Mouse (Mus musculus) limb, embryonic 14.5 days (tissue): ENCODE data around the gene Ovca2. TPM values are rescaled to one million over a fixed set of nuclear protein-coding genes. Genes with fewer than 3 reads are reported as not detected.

Experiments used
- ATAC-seq: fragments of 200-750 bp; cut with Nextera tagmentation; 2 replicates; pipeline ENCODE4 v1.8.0; 2017; ENCODE audit warnings: low read depth, moderate number of reproducible peaks, moderate TSS enrichment; ENCODE audit not compliant: low FRiP score
- DNase-seq: peaks from one replicate; pipeline ENCODE4 v3.0.0-alpha.2; 2015; ENCODE audit warnings: low spot score
- H3K27ac ChIP-seq: fragments of 300-500 bp; sonication (generic); replicated peaks from 2 replicates; pipeline ENCODE4 v1.5.1; 2014; ENCODE audit warnings: low read depth, mild to moderate bottlenecking, low read length, moderate library complexity, mixed read lengths
- H3K27me3 ChIP-seq: fragments of 300-500 bp; sonication (generic); 2 replicates; pipeline ENCODE4 v1.6.1; 2014; ENCODE audit warnings: low read length, mixed read lengths; ENCODE audit not compliant: control insufficient read depth, insufficient read depth
- H3K36me3 ChIP-seq: fragments of 300-500 bp; sonication (generic); 2 replicates; pipeline ENCODE4 v1.6.1; 2014; ENCODE audit warnings: mild to moderate bottlenecking, low read length, moderate library complexity, mixed read lengths; ENCODE audit not compliant: control insufficient read depth, insufficient read depth
- H3K4me1 ChIP-seq: fragments of 300-500 bp; sonication (generic); 2 replicates; pipeline ENCODE4 v1.6.1; 2014; ENCODE audit warnings: antibody characterized with exemption, low read length, mixed read lengths; ENCODE audit not compliant: control insufficient read depth, insufficient read depth
- H3K4me2 ChIP-seq: fragments of 300-500 bp; sonication (generic); replicated peaks from 2 replicates; pipeline ENCODE4 v1.6.1; 2014; ENCODE audit warnings: low read depth, mild to moderate bottlenecking, low read length, moderate library complexity; ENCODE audit not compliant: severe bottlenecking
- H3K4me3 ChIP-seq: fragments of 300-500 bp; sonication (generic); replicated peaks from 2 replicates; pipeline ENCODE4 v1.5.1; 2014; ENCODE audit warnings: low read length
- H3K9ac ChIP-seq: fragments of 300-500 bp; sonication (generic); 2 replicates; pipeline ENCODE4 v1.6.1; 2014; ENCODE audit warnings: mild to moderate bottlenecking, low read depth, low read length, moderate library complexity; ENCODE audit not compliant: severe bottlenecking
- H3K9me3 ChIP-seq: fragments of 300-500 bp; sonication (generic); 2 replicates; pipeline ENCODE4 v1.6.1; 2016; ENCODE audit warnings: low read length; ENCODE audit not compliant: control insufficient read depth
- POLR2A ChIP-seq: fragments of 200-500 bp; IDR thresholded peaks from 2 replicates; pipeline ENCODE4 v1.8.0; 2012; ENCODE audit warnings: inconsistent platforms, mild to moderate bottlenecking, moderate library complexity, borderline replicate concordance; ENCODE audit not compliant: insufficient read depth, insufficient read length; ENCODE audit errors: extremely low read depth
- WGBS: fragments of 180-500 bp; shearing (Covaris S2); extraction: QIAGEN DNeasy Blood & Tissue Kit; methylation state at CpG from one replicate; pipeline ENCODE4 v1.1.7; 2014; 5-methylcytosine and 5-hydroxymethylcytosine counted together
- polyA plus RNA-seq, 2 experiments: library from polyadenylated mRNA; depleted of rRNA in 1 of 2; stranded (reverse) in 1 of 2; unstranded in 1 of 2; fragments of >200 nt; fragmentation: Nextera tagmentation in 1 of 2; extraction: Ambion mirVana in 1 of 2; gene quantifications; 2 replicates each; pipeline versions ENCODE4 v1.2.1 to v1.2.3; 2012 to 2014

The Ovca2 gene
- polyA plus RNA-seq, 2 experiments, result 22.5 to 30.3 TPM

DNA sequence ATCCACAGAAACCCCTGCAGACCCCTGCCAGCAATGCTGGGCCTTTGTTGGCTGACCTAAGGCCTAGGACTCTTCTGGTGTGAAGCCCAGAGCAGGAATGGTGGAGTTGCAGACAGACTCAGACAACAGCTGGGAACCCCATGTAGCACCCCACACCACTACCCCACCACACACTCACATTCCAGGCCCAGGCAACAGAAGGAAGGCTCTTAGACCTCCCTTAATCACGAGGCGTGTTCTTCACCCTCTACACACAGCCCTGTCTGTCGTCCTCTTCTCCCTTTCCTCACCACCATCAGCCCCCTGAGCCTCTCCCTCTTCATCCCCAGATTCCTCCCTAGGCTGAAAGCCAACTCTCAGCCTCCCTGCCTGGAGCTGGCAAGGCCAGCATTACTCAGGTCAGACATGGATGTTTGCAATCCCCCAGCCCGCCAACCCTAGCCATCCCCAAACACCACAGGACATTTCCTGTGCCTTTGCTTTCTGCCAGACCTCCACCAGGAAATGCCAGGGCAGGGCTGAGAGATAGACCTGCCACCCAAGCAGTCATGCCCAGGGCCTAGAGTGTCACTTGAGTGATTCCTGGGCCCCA, 17.1 kb downstream of the Ovca2 start:
- TF ChIP-seq POLR2A, result no peak
- WGBS, result 54% methylated on average over 4 of the region's 4 CpGs
- H3K9me3 ChIP-seq, result no peaks in the 10 kb centered on the region
- H3K27me3 ChIP-seq, result peaks cover 22% of the 10 kb centered on the region
- H3K27ac ChIP-seq, result peak overlapping the region; percentile 21; the same call in 1 of the 2 replicates
- no peak overlapping the region for H3K4me2 ChIP-seq
- no peak overlapping the region for H3K4me3 ChIP-seq
- no peak for DNase-seq
- H3K36me3 ChIP-seq, result peaks cover 73% of the 10 kb centered on the region
- ATAC-seq, result no peak
- no peak overlapping the region for H3K9ac ChIP-seq
- H3K4me1 ChIP-seq, result peaks cover 43% of the 10 kb centered on the region

DNA sequence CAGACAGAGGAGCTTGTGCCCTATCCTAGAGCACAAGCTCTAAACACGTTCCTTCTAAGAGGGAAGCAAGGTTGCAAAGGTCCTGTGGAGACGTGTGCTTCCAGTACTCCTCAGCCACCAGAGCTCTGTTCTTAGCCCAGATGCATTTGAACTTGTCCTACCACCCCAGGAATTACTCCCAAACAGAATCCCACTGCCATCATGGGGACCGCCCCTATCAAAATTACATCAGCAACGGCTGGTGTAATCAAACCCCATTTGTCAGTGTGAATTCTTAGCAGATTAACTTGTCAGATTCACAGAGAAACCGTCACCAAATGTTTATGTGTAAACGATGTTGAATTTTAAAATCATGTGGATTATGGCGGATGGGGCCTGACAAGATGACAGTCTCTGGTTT, 17.7 kb downstream of the Ovca2 start:
- ATAC-seq, result no peak
- no peaks in the 10 kb centered on the region for H3K9me3 ChIP-seq
- H3K4me1 ChIP-seq, result peaks cover 42% of the 10 kb centered on the region
- no peak for DNase-seq
- peak overlapping the region; percentile 21; the same call in 1 of the 2 replicates for H3K27ac ChIP-seq
- H3K36me3 ChIP-seq, result peaks cover 68% of the 10 kb centered on the region
- no peak overlapping the region for H3K9ac ChIP-seq
- no peak overlapping the region for H3K4me2 ChIP-seq
- no peak overlapping the region for H3K4me3 ChIP-seq
- H3K27me3 ChIP-seq, result peaks cover 17% of the 10 kb centered on the region
- 86% methylated on average over 7 of the region's 7 CpGs for WGBS
- no peak for TF ChIP-seq POLR2A

DNA sequence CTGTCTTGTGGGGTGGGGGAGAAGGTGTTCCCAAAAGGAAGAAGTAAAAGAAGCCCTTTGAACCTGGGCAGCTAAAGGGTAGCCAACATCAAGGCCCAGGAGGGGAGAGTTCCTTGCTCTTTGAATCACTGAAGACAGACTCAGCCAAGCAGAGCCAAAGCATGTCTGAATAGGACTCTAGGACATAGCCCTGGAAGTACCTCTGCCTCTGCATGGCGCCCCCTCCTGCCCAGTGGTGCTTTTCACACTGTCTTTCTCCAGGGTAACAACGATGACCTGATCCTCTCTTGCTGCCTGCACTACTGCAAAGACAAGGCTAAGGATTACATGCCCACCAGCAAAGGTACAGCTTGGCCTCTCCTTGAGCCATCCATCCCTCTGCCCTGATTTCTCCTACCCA, 19.1 kb downstream of the Ovca2 start:
- no peak for TF ChIP-seq POLR2A
- WGBS, result 70% methylated on average over 2 of the region's 2 CpGs
- DNase-seq, result no peak
- Histone ChIP-seq H3K9me3 (no peaks in the 10 kb centered on the region), H3K4me2 (no peak overlapping the region), H3K27me3 (peaks cover 3% of the 10 kb centered on the region), H3K27ac (no peak overlapping the region), H3K36me3 (peaks cover 54% of the 10 kb centered on the region), H3K4me1 (peaks cover 36% of the 10 kb centered on the region), H3K4me3 (no peak overlapping the region), H3K9ac (no peak overlapping the region)
- peak; percentile 6; the same call in 1 of the 2 replicates for ATAC-seq

GRCm38 (mm10) chr11:75158432-75158831, 20.2 kb downstream of the Ovca2 start:
- H3K27me3 ChIP-seq, result no peaks in the 10 kb centered on the region
- no peak overlapping the region for H3K4me2 ChIP-seq
- no peak for TF ChIP-seq POLR2A
- H3K9me3 ChIP-seq, result no peaks in the 10 kb centered on the region
- ATAC-seq (no peak), DNase-seq (no peak)
- 90% methylated on average over 14 of the region's 14 CpGs for WGBS
- no peak overlapping the region for H3K27ac ChIP-seq
- H3K4me3 ChIP-seq, result no peak overlapping the region
- H3K4me1 ChIP-seq, result peaks cover 29% of the 10 kb centered on the region
- peaks cover 45% of the 10 kb centered on the region for H3K36me3 ChIP-seq
- no peak overlapping the region for H3K9ac ChIP-seq

GRCm38 (mm10) chr11:75157901-75158300, 20.7 kb downstream of the Ovca2 start:
- Histone ChIP-seq H3K4me2 (no peak overlapping the region), H3K4me1 (peaks cover 27% of the 10 kb centered on the region), H3K36me3 (peaks cover 40% of the 10 kb centered on the region), H3K9me3 (no peaks in the 10 kb centered on the region), H3K9ac (no peak overlapping the region), H3K27ac (no peak overlapping the region), H3K27me3 (no peaks in the 10 kb centered on the region), H3K4me3 (no peak overlapping the region)
- ATAC-seq (no peak), DNase-seq (no peak)
- no peak for TF ChIP-seq POLR2A
- 52% methylated on average over 2 of the region's 2 CpGs for WGBS
